Mouse (Mus musculus) gastrocnemius, adult 2 months (tissue): ENCODE measurements at regions not wholly inside any gene's neighbourhood (a gene's known extent, or its start where the extent isn't known, plus 50 kb on each side); places are given as distances from the start of the nearest gene placed in this dataset.
A peak's percentile ranks its signal among the peaks of the same experiment; 100 is the strongest.

Source experiments
- DNase-seq: peaks from one replicate; pipeline ENCODE4 v3.0.0; 2022
- H3K27ac ChIP-seq: fragments of 200-600 bp; 2 replicates; pipeline ENCODE4 v1.8.1; 2022; ENCODE audit warnings: mild to moderate bottlenecking
- H3K4me3 ChIP-seq: fragments of 200-600 bp; 2 replicates; pipeline ENCODE4 v1.8.1; 2022; ENCODE audit warnings: mild to moderate bottlenecking, moderate library complexity
- CTCF ChIP-seq: fragments of 200-600 bp; IDR thresholded peaks from 2 replicates; pipeline ENCODE4 v1.8.1; 2022; ENCODE audit warnings: antibody characterized with exemption, mild to moderate bottlenecking, moderate library complexity
- intact Hi-C: fragments of 180-260 bp; cut with DNase I; formaldehyde crosslinking; loops from one replicate; pipeline ENCODE4 v1.15.1; 2025

DNA sequence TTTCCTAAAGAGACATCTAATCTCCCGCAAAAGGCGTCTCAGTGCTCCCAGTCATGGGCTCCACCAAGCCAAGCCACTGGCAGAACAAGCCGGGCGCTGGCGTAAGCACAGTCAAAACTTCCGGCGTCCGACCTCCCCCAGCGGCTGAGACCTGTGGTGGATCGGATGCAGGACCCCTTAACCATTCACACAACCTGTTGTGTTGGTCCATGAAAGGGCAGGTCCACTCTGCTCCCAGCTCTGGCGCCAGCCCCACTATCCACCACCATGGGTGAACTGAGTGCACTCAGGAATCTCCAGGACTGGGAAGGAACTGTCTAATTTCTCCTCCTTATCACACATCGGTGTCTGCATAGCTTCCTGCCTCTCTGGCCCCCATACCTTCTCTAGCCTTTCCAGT lies 94.8 kb upstream of the Fut8 start:
- intact Hi-C loops = no loop called here
- Histone ChIP-seq H3K27ac (no peak overlapping the region), H3K4me3 (no peak overlapping the region)
- DNase-seq = no peak
- no peak for TF ChIP-seq CTCF

DNA sequence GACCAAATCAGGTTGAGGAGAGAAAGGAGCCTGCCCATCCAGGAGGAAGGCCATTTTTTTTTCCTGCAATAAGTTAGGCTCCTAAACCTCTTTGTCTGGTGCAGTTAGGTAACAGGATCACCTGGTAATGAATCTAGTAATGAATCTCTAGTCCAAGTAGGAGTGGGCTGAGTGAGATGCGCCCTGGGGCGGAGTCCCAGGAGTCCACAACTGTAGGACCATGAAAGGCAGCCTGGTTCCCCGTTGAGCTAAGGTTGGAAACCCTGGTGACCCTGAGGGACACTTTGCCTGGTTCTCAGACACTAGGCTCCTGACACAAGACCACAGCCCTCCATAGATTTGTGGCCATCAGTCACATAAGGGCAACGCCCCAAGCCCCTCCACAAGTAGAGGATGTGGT lies 95.7 kb upstream of the Fut8 start:
- Histone ChIP-seq H3K4me3 (no peak overlapping the region), H3K27ac (no peak overlapping the region)
- DNase-seq = no peak
- TF ChIP-seq CTCF = no peak
- intact Hi-C loops = no loop called here

DNA sequence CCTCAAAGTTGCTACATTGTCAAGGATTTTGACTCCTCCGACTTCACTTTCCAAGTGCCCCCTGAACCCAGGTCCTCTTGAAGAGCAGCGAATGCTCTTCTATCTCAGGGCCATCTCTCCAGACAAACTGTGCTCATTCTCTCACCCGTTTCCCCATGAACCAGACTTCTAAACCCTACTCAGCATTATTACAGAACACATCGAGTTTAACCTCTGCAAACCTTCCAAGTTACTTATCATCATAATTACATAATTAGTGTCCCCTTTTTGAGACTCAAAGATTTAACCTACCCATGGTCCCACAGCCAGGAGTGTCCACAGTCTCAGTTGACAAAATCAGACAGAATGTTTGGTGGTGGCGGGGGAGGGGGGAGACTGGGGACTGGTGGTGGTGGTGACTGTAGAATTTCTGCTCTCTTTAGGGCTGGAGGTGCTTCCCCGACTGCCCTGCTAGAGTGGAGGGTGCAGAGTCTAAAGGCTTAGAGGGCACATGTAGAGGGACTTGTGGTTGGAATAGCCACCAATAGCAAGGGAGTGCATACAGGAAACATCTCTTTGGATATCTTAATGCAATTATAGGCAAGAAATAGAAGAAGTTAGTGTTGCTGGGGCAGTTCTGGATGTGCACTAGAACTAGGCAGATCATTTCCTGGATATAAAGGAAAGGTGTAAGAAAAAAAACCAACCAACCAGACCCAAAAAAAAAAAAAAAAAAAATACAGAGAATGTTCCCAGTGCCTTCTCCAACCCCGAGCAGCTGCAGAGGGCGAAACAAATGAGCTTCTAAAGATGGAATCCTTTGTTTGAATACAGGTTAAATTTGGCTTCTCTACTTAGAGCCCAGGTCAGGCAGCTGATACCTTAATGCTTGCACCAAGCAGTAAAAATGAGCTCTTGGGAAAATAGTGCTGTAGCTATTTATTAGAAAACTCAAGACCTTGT lies 96.4 kb upstream of the Fut8 start:
- intact Hi-C loops = no loop called here

DNA sequence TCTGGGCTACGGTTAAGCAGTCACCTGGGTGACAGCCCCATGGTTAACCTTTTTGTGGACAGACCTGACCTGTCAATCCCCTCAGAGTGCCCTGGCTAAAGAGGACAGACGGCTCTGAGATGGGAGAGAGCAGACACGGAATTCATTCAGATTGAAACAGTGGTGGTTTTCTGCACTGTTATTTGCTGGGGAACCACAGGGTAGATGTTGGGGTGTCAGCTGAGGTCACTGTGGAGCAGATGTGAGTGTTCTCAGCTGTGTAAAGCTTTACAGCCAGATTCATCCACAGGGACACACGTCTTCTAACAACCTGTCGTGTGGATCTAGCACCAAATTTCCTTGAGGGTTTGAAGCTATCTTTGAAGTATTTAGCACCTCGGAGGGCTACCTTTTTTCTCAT lies 97.3 kb upstream of the Fut8 start:
- no peak for DNase-seq
- no peak overlapping the region for H3K27ac ChIP-seq
- intact Hi-C loops = no loop called here
- H3K4me3 ChIP-seq = no peak overlapping the region
- no peak for TF ChIP-seq CTCF

More for the DNA sequence above, 96.4 kb upstream of the Fut8 start:
- no peak overlapping the region for H3K4me3 ChIP-seq
- no peak for DNase-seq
- H3K27ac ChIP-seq = no peak overlapping the region
- no peak for TF ChIP-seq CTCF

DNA sequence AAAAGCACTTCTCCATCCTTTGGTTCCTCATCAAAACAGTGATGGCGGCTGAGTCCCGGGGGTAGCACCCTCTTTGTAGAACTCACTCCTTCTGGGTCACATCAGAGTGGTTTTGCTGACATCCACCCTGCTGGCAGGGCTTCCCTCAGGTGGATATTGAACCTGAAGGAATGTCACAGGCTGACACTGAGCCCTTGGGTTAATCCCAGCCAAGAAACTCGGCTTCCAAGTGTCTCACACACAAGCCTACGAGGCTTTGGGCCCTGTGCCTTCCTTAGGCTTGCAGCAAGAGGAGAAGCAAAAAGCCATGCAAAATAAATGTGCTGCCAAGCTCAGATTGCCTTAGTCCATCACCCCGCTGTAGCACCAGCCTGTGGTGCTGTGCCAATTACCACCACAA lies 97.8 kb upstream of the Fut8 start:
- no peak overlapping the region for H3K27ac ChIP-seq
- no peak overlapping the region for H3K4me3 ChIP-seq
- peak; percentile 48 for DNase-seq
- intact Hi-C loops = no loop called here
- TF ChIP-seq CTCF = no peak

DNA sequence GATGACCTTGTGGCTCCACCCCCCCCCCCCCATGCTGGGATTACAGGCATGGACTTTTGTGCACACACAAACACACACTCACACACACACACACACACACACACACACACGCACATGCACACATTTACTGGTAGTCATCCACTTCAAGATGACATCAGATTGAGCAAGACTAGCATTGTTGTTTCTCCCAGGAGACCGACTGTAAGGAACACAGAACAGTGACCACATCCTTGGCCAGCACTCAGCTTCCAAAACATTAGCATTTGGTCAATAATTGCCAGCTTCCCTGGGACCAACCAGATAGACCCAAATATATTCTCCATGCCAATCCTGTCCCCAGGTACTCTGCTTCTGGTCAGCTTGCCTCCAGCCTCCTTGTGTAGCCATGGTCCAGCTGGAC lies 98.2 kb upstream of the Fut8 start:
- Histone ChIP-seq H3K4me3 (no peak overlapping the region), H3K27ac (no peak overlapping the region)
- intact Hi-C loops = no loop called here
- peak; percentile 28 for DNase-seq
- TF ChIP-seq CTCF = no peak

DNA sequence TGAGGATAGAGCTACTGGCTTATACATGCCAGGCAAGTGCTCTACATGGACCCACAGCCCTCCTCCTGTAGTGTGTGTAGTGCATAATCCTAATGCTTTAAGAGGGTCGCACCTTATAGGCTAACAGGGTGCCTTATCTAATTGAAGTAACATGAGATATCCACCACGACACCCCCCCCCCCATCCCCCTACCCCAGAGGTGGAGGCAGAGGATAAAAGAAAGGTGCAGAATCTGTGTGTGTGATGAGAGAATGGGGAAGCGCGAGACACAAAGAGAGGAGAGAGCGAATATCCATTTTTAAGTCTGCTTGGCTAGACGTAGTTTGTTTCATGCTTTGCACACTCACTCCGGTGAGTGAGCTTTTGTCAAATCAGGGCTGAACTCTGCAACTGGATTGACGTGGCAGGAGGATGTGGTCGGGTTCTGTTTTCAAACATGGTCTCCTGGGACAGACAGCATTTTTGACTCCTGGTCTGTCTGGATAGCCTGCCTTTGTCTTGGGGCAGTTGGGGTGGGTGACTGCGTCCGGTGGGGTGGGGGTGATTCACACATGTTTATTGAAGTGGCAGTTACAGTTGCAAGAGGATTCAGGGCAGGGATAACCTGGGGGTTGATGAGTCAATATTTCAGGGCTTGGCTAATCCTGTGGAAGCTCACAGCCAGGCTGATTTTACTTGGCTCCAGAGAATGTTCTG lies 99.3 kb upstream of the Fut8 start:
- no peak for DNase-seq
- no peak for TF ChIP-seq CTCF
- intact Hi-C loops = no loop called here
- Histone ChIP-seq H3K4me3 (no peak overlapping the region), H3K27ac (no peak overlapping the region)

DNA sequence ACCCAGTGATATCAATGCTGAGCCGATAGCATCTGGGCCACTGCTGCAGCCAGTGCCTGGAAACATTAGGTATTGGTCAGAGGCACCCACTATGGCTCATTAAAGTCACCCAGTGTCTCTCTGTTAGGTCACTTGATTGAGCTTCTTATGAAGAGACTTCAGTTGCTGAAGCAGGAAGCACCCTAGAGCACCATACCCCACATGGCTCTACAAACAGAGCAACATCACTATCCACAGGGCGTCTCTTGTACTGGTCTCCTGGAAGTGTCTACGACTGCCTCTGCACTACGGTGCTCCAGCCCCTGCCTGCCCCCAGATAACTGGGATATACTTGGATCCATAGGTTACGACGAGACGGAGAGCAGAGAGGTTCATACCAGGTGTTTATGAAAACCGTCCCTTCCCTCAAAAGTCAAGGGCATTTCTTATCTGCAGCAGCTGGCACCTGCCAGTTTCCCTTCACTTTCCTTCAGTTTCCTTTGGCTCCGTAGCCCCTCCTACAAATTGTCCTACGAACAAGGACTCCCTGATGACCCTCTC lies 100.6 kb upstream of the Fut8 start:
- intact Hi-C loops = no loop called here
- DNase-seq = no peak
- TF ChIP-seq CTCF = no peak
- H3K27ac ChIP-seq = no peak overlapping the region
- no peak overlapping the region for H3K4me3 ChIP-seq

DNA sequence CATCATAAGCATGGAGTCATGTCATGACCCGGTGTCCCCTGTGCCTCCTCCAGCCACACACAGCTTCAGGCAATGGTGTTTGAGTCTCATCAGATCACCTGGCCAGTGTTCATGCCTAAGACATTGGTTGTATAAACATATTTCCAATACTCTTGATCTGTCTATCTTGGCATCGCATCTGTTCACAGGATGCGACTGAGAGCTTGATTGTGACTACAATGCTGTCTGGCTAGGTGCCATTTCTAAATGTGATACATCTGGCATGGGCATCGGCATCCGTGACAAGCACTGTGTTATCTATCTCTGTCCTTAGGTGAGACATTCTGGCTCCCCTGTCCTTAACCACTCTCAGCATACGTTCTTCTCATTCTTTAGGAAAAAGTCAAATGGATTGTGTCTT lies 102.3 kb upstream of the Fut8 start:
- Histone ChIP-seq H3K27ac (no peak overlapping the region), H3K4me3 (no peak overlapping the region)
- no peak for DNase-seq
- intact Hi-C loops = no loop called here
- TF ChIP-seq CTCF = no peak

DNA sequence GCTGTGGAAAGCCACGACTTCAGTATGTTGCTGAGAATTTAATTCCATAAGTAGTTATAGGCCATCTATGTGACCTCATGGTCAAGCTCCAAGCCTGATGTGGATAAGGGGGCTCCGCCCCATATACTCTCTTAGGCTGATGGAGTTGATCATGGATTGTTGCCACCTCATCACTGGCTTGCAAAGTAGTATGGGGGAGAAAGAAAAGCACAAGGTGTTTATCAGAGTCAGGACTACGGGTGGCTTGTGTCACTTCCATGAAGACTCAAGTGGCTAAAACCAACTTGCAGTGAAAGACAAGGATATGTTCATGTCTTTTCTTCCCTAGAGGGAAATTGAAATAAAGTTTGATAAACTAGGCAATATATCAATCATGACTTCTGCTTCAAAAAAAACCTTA lies 102.9 kb upstream of the Fut8 start:
- intact Hi-C loops = no loop called here
- DNase-seq = no peak
- H3K27ac ChIP-seq = no peak overlapping the region
- no peak overlapping the region for H3K4me3 ChIP-seq
- no peak for TF ChIP-seq CTCF

DNA sequence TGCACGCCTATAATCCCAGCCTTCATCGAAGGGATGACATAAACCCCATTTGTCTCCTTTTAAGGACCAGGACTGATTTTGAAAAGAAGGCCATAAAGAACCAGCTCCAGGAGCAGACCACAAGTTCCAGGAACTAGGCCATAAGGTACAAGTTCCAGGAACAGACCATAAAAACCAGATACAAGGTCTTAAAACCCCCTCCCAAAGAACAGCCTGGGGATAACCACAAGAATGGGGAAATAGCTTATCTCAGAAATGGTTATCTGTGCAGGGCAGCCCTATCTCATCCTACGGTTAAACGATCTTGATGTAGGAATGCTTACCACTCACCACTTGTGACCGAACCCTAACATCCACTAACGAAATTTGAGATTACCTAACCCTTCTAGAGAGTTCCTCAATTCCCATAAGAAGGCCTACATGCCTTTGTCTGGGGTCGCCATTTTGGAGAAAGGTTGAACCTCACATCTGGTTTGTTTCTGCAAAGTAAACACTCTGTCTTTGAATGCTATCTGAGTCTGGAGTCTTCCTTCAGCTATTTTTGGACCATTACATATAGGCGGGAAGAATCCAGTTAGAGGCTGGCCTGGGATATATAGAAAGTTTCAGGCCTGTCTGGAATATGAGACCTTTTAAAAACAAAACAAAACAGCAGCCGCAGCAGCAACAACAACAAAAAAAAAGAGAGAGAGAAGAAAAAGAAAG lies 103.5 kb upstream of the Fut8 start:
- intact Hi-C loops = no loop called here
- DNase-seq = no peak
- no peak for TF ChIP-seq CTCF
- Histone ChIP-seq H3K27ac (no peak overlapping the region), H3K4me3 (no peak overlapping the region)

DNA sequence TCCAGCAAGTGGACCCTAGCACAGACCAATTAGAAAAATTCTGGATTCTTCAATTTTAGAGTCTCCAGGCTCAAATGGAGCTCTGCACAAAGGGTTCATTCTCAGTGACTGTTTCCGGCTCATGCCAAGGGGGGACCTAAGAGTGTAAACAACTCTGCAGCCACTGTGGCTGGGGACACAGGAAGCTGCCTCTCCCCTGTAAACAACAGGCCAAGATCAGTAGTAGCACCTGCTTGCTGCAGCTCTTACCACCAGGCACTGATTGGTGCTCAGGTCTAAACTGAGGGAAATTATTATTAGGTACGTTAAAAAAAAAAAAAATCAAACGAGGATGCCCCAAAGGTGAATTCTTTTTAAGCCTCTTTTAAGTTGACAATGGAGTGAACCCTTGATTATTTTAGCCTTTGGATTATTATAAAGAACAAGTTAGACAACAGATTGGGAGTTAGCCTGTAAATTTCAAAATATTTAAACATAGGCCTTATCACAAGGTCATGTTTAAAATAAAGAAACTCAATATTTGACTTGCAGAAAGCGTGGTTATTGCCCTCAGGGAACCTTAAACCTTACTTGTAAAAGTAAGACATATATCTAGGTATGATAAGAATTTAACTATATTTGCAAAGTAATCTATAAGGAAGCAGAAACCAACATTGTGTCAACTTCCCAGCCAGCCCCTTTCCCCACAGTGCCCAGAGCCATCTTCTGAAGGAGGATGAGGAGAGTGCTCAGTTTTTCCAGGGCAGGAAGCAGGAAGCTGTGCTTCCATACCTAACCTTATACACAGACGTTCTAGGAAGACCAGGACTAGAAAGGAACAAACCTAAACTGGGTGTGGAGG lies 104.2 kb upstream of the Fut8 start:
- no peak overlapping the region for H3K27ac ChIP-seq
- intact Hi-C loops = no loop called here
- no peak for TF ChIP-seq CTCF
- no peak overlapping the region for H3K4me3 ChIP-seq
- no peak for DNase-seq
